Mouse (Mus musculus): Measurements from ENCODE around the gene Zfp784.

Gene Zfp784

GRCm38 (mm10) chr7:5057804-5058203 lies 19.6 kb upstream of the Zfp784 start:
- no peak for DNase-seq (ENCODE audit: low spot score)

DNA sequence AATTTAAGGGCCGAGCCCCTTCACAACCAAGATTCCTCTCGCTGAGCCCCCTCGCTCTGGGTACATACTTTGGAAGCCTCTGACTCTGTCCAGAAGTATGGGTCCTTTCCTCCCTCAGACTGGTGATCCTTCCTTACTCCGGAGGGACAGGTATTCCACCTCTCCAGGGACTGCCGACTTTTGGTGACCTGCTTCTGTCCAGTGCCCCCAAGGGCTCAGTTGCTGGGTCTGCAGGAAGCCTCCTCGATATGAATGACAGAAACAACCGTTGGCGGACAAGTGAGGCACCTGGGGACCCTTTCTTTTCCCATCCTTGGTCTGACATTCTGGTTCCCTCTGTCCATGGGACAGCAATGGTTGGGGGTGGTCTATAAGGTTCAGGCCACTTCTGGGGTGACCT lies 19.1 kb upstream of the Zfp784 start:
- DNase-seq (ENCODE audit: low spot score): no peak

DNA sequence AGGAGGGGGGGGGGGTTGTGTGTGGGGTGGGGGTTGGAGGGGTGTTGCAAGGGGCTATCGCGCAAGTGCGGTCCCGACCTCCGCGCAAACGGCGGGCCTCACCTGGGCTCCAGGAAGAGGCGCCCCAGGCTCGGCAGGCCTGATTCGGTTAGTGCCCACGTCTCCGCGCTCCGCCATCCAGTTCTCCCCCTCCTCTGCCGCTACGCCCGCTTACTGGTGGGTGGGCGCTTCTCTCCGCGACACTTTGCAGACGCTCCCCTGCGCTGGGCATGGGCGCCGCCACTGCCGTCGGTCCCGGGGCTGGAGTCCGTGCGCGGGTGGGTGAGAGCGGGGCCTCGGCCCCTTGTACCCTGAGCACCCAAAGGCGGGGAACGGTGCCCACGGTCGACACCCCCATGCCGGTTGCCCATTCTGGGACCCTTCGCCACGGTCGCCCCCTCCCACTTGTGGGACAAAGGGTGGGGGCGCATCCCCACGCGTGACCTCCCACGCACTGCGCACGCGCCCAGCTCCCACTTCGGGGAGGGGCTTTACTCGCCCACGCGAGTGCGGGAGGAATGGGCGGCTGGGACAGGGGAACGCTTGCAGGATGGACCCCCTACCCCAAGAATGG lies 18.5 kb upstream of the Zfp784 start:
- DNase-seq (ENCODE audit: low spot score): no peak

GRCm38 (mm10) chr7:5053456-5054179 lies 15.4 kb upstream of the Zfp784 start:
- no peak for DNase-seq (ENCODE audit: low spot score)

- no peak for DNase-seq (ENCODE audit: low spot score)
These were observed 14.7 kb upstream of the Zfp784 start for GRCm38 (mm10) chr7:5052931-5053343.

- DNase-seq (ENCODE audit: low spot score): no peak
These were observed 14.2 kb upstream of the Zfp784 start for GRCm38 (mm10) chr7:5052438-5052837.

GRCm38 (mm10) chr7:5051193-5052192 lies 13.2 kb upstream of the Zfp784 start, which contains the start of gene Zfp580:
Gene Zfp580 (plus strand): TSS chr7:5051538.
- DNase-seq (ENCODE audit: low spot score): peak; percentile 84

- DNase-seq (ENCODE audit: low spot score): peak; percentile 61
These were observed 9.1 kb upstream of the Zfp784 start for GRCm38 (mm10) chr7:5047313-5047712.

DNA sequence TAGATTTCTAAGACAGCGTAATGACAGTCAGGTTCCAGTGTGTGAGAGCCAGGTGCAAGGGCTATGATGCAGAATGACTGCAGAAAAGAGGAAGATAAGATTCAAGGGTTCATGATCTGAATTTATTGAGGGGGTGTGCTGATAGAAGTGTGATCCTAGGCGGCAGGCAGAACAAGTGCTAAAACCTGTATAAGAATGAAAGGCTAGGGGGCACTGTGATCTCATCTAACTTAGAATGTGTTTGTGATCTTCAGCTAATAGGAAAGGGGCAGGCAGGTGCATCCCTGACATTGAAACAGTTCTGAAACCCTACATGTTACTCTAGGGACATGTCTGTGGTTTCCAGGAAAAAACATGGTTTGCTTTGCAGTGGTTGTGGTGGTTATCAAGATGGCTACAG lies 7.9 kb upstream of the Zfp784 start:
- no peak for DNase-seq (ENCODE audit: low spot score)

- DNase-seq (ENCODE audit: low spot score): no peak
These were observed 6.7 kb upstream of the Zfp784 start for GRCm38 (mm10) chr7:5044981-5045380.

DNA sequence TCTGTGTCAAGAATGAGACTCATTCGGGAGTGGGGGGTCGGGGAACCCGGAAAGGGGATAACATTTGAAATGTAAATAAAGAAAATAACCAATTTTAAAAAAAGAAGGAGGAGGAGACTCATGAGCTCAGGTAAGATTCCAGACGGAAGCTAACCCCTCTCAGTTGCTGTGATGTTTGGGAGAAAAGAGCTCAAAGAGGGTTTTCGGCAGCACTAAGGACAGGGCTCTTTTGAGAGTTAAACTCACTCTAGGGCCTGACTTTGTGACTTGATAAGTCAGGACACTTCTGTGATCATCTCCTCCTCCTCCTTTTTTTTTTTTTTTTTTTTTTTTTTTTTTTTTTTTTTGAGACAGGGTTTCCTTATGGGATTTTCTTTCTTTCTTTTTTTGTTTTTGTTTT lies 694 bp upstream of the Zfp784 start:
- DNase-seq (ENCODE audit: low spot score): no peak

DNA sequence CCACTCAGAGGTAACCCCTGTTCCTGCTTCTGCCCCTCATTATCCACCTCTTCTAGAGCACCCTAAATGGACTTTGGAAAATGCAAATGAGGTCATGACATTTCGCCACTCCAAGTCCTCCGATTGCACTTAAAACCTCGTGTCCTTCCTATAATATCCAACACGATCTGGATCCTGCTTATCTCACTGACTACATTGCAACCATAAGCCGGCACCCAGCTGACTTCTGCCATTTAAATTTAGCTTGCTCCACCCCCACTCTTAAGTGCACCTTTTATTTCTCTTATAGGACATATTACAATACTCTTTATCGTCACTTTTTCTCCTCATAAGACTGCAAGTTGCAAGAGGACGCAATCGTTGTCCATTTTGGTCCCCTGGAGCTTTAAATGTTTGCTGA lies 779 bp downstream of the Zfp784 start:
- DNase-seq (ENCODE audit: low spot score): no peak

- DNase-seq (ENCODE audit: low spot score): no peak
These were observed 1.2 kb downstream of the Zfp784 start for GRCm38 (mm10) chr7:5037026-5037425.

DNA sequence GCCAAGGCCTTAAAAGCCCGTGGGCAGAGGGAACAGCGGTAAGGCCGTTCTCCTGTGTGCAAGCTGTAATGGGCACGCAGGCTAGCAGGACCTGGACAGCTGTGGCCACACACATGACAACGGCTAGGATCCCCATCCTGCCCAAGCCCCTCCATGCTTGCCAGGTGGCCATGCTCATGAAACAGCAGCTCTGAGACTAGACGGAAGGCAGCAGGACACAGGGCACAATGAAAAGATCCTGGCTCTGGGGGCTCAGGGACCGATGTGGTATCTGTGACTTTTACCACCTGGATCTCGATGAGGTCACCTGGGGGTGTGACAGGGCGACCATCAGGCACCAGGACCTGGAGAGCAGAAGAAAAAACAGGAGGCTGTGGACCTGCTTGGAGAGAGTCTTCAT lies 2.1 kb downstream of the Zfp784 start:
- DNase-seq (ENCODE audit: low spot score): no peak

- no peak for DNase-seq (ENCODE audit: low spot score)
These were observed 2.6 kb downstream of the Zfp784 start for GRCm38 (mm10) chr7:5035628-5036027.

DNA sequence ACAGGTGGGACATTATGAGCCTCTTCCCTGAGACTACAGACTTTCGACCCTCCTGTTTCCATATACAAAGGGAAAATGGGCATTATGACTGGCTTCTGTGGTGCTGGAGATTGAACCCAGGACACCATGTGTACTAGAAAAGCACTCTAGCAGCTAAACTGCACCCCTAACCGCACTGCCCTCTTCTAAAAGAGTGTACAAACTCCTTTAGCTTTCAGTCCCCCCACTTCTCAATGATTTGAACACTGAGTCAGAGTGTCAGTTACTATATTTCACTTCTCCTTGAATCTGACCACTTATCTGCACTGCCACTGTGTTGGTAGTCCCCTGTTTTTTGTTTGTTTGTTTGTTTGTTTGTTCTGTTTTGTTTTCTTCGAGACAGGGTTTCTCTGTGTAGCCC lies 4.4 kb downstream of the Zfp784 start, which contains the start of gene 4632433K11Rik:
Gene 4632433K11Rik (plus strand): TSS at position 301 of the 400 bp plus-strand sequence.
- DNase-seq (ENCODE audit: low spot score): no peak

DNA sequence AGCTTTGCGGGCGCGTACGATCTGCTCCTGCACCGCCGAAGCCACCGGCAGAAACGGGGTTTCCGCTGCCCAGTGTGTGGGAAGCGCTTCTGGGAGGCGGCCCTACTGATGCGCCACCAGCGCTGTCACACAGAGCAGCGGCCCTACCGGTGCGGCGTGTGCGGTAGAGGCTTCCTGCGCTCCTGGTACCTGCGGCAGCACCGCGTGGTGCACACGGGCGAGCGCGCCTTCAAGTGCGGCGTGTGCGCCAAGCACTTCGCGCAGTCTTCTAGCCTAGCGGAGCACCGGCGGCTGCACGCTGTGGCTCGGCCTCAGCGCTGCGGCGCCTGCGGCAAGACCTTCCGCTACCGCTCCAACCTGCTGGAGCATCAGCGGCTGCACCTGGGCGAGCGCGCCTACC lies 6.8 kb downstream of the Zfp784 start:
- no peak for DNase-seq (ENCODE audit: low spot score)

- no peak for DNase-seq (ENCODE audit: low spot score)
These were observed 7.5 kb downstream of the Zfp784 start for GRCm38 (mm10) chr7:5030554-5031275.

DNA sequence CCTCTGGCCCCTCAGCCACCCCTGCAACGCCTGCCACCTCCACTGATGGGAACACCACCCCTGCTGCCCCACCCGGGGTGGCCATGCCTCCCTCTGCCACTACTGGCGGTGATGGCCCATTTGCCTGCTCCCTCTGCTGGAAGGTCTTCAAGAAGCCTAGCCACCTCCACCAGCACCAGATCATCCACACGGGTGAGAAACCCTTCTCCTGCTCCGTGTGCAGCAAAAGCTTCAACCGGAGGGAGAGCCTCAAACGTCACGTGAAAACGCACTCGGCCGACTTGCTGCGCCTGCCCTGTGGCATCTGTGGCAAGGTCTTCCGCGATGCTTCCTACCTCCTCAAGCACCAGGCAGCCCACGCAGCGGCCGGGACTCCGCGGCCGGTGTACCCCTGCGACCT lies 8.3 kb downstream of the Zfp784 start:
- no peak for DNase-seq (ENCODE audit: low spot score)

GRCm38 (mm10) chr7:5029543-5029942 lies 8.7 kb downstream of the Zfp784 start:
- no peak for DNase-seq (ENCODE audit: low spot score)

DNA sequence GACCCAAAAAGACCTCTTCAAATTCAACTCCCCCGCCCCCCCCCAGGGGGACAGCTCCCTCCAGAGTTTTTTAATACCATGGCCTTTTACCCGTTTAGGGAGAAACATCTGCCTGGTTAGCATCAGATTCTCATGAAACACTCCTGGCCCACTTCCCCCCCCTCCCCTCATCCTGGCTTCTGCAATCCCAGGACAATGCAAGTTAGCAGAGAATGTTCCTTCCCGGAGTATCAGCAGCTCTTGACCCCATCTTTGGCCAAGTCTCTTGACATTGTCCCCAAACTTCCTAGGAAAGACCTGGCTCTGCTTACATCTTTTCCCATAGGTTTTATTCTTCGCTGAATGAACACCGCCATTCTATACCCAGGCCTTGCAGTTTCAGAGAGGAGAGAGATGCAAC lies 17.0 kb downstream of the Zfp784 start:
- DNase-seq (ENCODE audit: low spot score): no peak

DNA sequence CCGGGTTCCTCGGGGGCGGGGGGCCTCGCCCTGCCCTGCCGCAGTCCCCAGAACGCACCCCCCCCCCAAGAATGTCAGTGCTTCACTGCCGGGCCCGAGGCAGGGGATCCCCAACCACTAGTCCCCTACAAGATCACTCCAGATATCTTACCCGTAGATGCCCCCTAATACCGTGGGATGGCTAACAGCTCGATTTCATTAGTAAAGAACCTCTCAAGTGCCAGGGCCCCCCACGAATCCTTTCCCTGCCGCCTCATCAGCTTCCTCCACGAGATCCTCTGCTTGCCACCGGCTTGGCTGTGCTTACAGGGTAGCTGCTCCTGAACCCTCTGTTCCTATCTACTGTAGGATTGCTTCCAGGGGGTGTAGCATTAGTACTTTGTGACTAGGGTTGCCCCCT lies 17.6 kb downstream of the Zfp784 start:
- no peak for DNase-seq (ENCODE audit: low spot score)

Data from MN1 (cell line).